17 mouse cellular contexts compared by ENCODE assay signal in genomic region chr2:30199984-30200383, GRCm38 (mm10). TPM values are rescaled to one million over a fixed set of nuclear protein-coding genes. Genes with fewer than 3 reads are reported as not detected.
A peak's percentile ranks its signal among the peaks of the same experiment; 100 is the strongest.
DNase-seq lines count a peak whose midpoint lies in the region; ATAC-seq and TF ChIP-seq lines count a peak whose summit lies in the region.
"Had no signal": no experiment of that assay in that cellular context is flagged by ENCODE, and none has a peak within 500 bp of the region (broad histone marks: within the 10 kb centered on the region; RNA-seq: fewer than 3 reads in every experiment).

No protein-coding gene starts in this region.

- peak overlapping the region; percentile 31; the same call in 1 of the 2 replicates for H3K27ac ChIP-seq in kidney, postnatal 0 days
- peak overlapping the region; percentile 75 for H3K27ac ChIP-seq in intestine, embryonic 15.5 days
- no peak overlapping the region for H3K27ac ChIP-seq in midbrain, embryonic 10.5 days (replicated peaks)
- H3K27ac ChIP-seq in hindbrain, embryonic 14.5 days, result no peak overlapping the region
- H3K27ac ChIP-seq: lung, embryonic 15.5 days; neural tube, embryonic 12.5 days had no signal

- peak; percentile 77 for DNase-seq in adrenal gland, adult 2 months
- DNase-seq in adrenal gland, adult 18-20 months (ENCODE audit: low spot score in 2 of 2), result no peak
- no peak for DNase-seq in kidney, postnatal 0 days (ENCODE audit: low spot score)
- DNase-seq in kidney, adult 11 months, result no peak
- peak; percentile 57 for DNase-seq in lung, postnatal 36 days
- DNase-seq in midbrain, embryonic 10.5 days (ENCODE audit: low spot score), result no peak
- DNase-seq in hindbrain, embryonic 14.5 days (ENCODE audit: low spot score), result no peak
- DNase-seq: cerebellum, adult 9-11 months; heart, adult 18-20 months; kidney, postnatal 10 days; spleen, adult 18-20 months; thymus, adult 2 months had no signal

- no peaks in the 10 kb centered on the region for H3K27me3 ChIP-seq in kidney, postnatal 0 days (ENCODE audit: insufficient read depth, low read length)
- no peaks in the 10 kb centered on the region for H3K27me3 ChIP-seq in intestine, embryonic 15.5 days (replicated peaks)
- no peaks in the 10 kb centered on the region for H3K27me3 ChIP-seq in midbrain, embryonic 10.5 days (ENCODE audit: low read depth, poor library complexity, severe bottlenecking)
- no peaks in the 10 kb centered on the region for H3K27me3 ChIP-seq in hindbrain, embryonic 14.5 days (ENCODE audit: control insufficient read depth, insufficient read depth, low read length)
- H3K27me3 ChIP-seq: lung, embryonic 15.5 days; neural tube, embryonic 12.5 days had no signal

- no peak overlapping the region for H3K4me2 ChIP-seq in kidney, postnatal 0 days (ENCODE audit: low read length)
- peak overlapping the region; percentile 12; the same call in 1 of the 2 replicates for H3K4me2 ChIP-seq in intestine, embryonic 15.5 days (replicated peaks)
- H3K4me2 ChIP-seq in hindbrain, embryonic 14.5 days (replicated peaks), result no peak overlapping the region
- H3K4me2 ChIP-seq: lung, embryonic 15.5 days; neural tube, embryonic 12.5 days had no signal

- no peaks in the 10 kb centered on the region for H3K9me3 ChIP-seq in kidney, postnatal 0 days (replicated peaks; ENCODE audit: low read length)
- no peaks in the 10 kb centered on the region for H3K9me3 ChIP-seq in intestine, embryonic 15.5 days
- H3K9me3 ChIP-seq in midbrain, embryonic 10.5 days (replicated peaks), result no peaks in the 10 kb centered on the region
- no peaks in the 10 kb centered on the region for H3K9me3 ChIP-seq in hindbrain, embryonic 14.5 days (ENCODE audit: control insufficient read depth, low read length)
- H3K9me3 ChIP-seq: lung, embryonic 15.5 days; neural tube, embryonic 12.5 days had no signal

- no peak overlapping the region for H3K4me3 ChIP-seq in kidney, postnatal 0 days (replicated peaks; ENCODE audit: low read depth, low read length)
- no peak overlapping the region for H3K4me3 ChIP-seq in intestine, embryonic 15.5 days (replicated peaks)
- no peak overlapping the region for H3K4me3 ChIP-seq in midbrain, embryonic 10.5 days
- no peak overlapping the region for H3K4me3 ChIP-seq in hindbrain, embryonic 14.5 days (replicated peaks; ENCODE audit: low read length)
- H3K4me3 ChIP-seq: erythroblast, embryonic 14.5 days; lung, embryonic 15.5 days; neural tube, embryonic 12.5 days had no signal

- no peak for TF ChIP-seq CTCF in kidney, postnatal 0 days (IDR thresholded peaks at IDR 0.05; ENCODE audit: low read depth)

- 0 out of 2 replicates have a peak, but pooled peaks have one; percentile 15 for ATAC-seq in kidney, postnatal 0 days (replicated peaks; ENCODE audit: low FRiP score, low read depth)
- peak; percentile 91 for ATAC-seq in intestine, embryonic 15.5 days
- ATAC-seq in hindbrain, embryonic 14.5 days (ENCODE audit: low FRiP score), result no peak
- ATAC-seq: midbrain, embryonic 16.5 days had no signal

- H3K4me1 ChIP-seq in kidney, postnatal 0 days (replicated peaks; ENCODE audit: insufficient read depth, low read length), result peaks cover 6% of the 10 kb centered on the region; the same call in 1 of the 2 replicates
- peaks cover 5% of the 10 kb centered on the region; the same call in 1 of the 2 replicates for H3K4me1 ChIP-seq in intestine, embryonic 15.5 days (replicated peaks)
- peaks cover 5% of the 10 kb centered on the region for H3K4me1 ChIP-seq in midbrain, embryonic 10.5 days
- H3K4me1 ChIP-seq in hindbrain, embryonic 14.5 days (replicated peaks; ENCODE audit: control insufficient read depth, insufficient read depth, low read length), result peaks cover 5% of the 10 kb centered on the region

- no peak overlapping the region for H3K9ac ChIP-seq in kidney, postnatal 0 days (ENCODE audit: low read depth, low read length)
- H3K9ac ChIP-seq in intestine, embryonic 15.5 days, result no peak overlapping the region
- H3K9ac ChIP-seq in hindbrain, embryonic 14.5 days, result no peak overlapping the region
- H3K9ac ChIP-seq: lung, embryonic 15.5 days; neural tube, embryonic 12.5 days had no signal

- WGBS in kidney, postnatal 0 days, result 32% methylated on average over 1 of the region's 1 CpGs
- WGBS in intestine, embryonic 15.5 days, result 58% methylated on average over 1 of the region's 1 CpGs
- 86% methylated on average over 1 of the region's 1 CpGs for WGBS in midbrain, embryonic 10.5 days
- WGBS in hindbrain, embryonic 14.5 days, result 83% methylated on average over 1 of the region's 1 CpGs

- H3K36me3 ChIP-seq in kidney, postnatal 0 days (ENCODE audit: insufficient read depth, low read length), result no peaks in the 10 kb centered on the region
- H3K36me3 ChIP-seq in intestine, embryonic 15.5 days, result no peaks in the 10 kb centered on the region
- 0 out of 2 replicates have a peak, but pooled peaks cover 2% of the 10 kb centered on the region for H3K36me3 ChIP-seq in midbrain, embryonic 10.5 days
- no peaks in the 10 kb centered on the region for H3K36me3 ChIP-seq in hindbrain, embryonic 14.5 days (replicated peaks; ENCODE audit: control insufficient read depth, insufficient read depth)
- H3K36me3 ChIP-seq: lung, embryonic 15.5 days; neural tube, embryonic 12.5 days had no signal

RNA-seq across cellular contexts. Expression of gene Kyat1, which starts 5.7 kb away (rescaled TPM):
- 10 to 100 TPM; 22.1 to 23.9 TPM for total RNA-seq in adrenal gland, adult 2 months (2021)
- 28.7 and 37.3 TPM in 2 replicates for polyA plus RNA-seq in adrenal gland, adult 2 months (2012; rRNA removed)
- 10 to 100 TPM; 18.2 to 26.3 TPM for total RNA-seq in adrenal gland, adult 18-20 months (2021)
- 22.7 and 22.9 TPM in 2 replicates for polyA plus RNA-seq in kidney, postnatal 0 days (2015; fragmentation: Nextera tagmentation; extraction: Ambion mirVana)
- polyA plus RNA-seq in intestine, embryonic 15.5 days (2015; fragmentation: Nextera tagmentation; extraction: Ambion mirVana), result 18.4 and 19.6 TPM in 2 replicates
- 8.3 and 10.6 TPM in 2 replicates for polyA plus RNA-seq in midbrain, embryonic 10.5 days (2016; fragmentation: Nextera tagmentation; extraction: Ambion mirVana)
- polyA plus RNA-seq in hindbrain, embryonic 14.5 days (2014; fragmentation: Nextera tagmentation; extraction: Ambion mirVana), result 13.9 and 16.0 TPM in 2 replicates

RNA-seq across cellular contexts. Expression of gene Spout1, which starts 21.7 kb away (rescaled TPM):
- total RNA-seq in adrenal gland, adult 2 months (2021), result 10 to 100 TPM; 18.7 to 23.6 TPM
- 28.5 and 36.4 TPM in 2 replicates for polyA plus RNA-seq in adrenal gland, adult 2 months (2012; rRNA removed)
- total RNA-seq in adrenal gland, adult 18-20 months (2021), result 10 to 100 TPM; 21.1 to 25.4 TPM
- polyA plus RNA-seq in kidney, postnatal 0 days (2015; fragmentation: Nextera tagmentation; extraction: Ambion mirVana), result 41.8 and 44.7 TPM in 2 replicates
- 59.9 and 62.9 TPM in 2 replicates for polyA plus RNA-seq in intestine, embryonic 15.5 days (2015; fragmentation: Nextera tagmentation; extraction: Ambion mirVana)
- polyA plus RNA-seq in midbrain, embryonic 10.5 days (2016; fragmentation: Nextera tagmentation; extraction: Ambion mirVana), result 88.5 and 89.0 TPM in 2 replicates
- polyA plus RNA-seq in hindbrain, embryonic 14.5 days (2014; fragmentation: Nextera tagmentation; extraction: Ambion mirVana), result 55.4 and 58.8 TPM in 2 replicates

RNA-seq across cellular contexts. Expression of gene Endog, which starts 28.7 kb away (rescaled TPM):
- total RNA-seq in adrenal gland, adult 2 months (2021), result 10 to 100 TPM; 29.2 to 42.5 TPM
- polyA plus RNA-seq in adrenal gland, adult 2 months (2012; rRNA removed), result 134 and 158 TPM in 2 replicates
- total RNA-seq in adrenal gland, adult 18-20 months (2021), result 10 to 100 TPM; 34.0 to 40.6 TPM
- polyA plus RNA-seq in kidney, postnatal 0 days (2015; fragmentation: Nextera tagmentation; extraction: Ambion mirVana), result 53.5 and 58.2 TPM in 2 replicates
- polyA plus RNA-seq in intestine, embryonic 15.5 days (2015; fragmentation: Nextera tagmentation; extraction: Ambion mirVana), result 40.9 and 41.9 TPM in 2 replicates
- 16.9 and 18.6 TPM in 2 replicates for polyA plus RNA-seq in midbrain, embryonic 10.5 days (2016; fragmentation: Nextera tagmentation; extraction: Ambion mirVana)
- 29.8 and 31.0 TPM in 2 replicates for polyA plus RNA-seq in hindbrain, embryonic 14.5 days (2014; fragmentation: Nextera tagmentation; extraction: Ambion mirVana)

RNA-seq across cellular contexts. Expression of gene Lrrc8a, which starts 37.5 kb away (rescaled TPM):
- total RNA-seq in adrenal gland, adult 2 months (2021), result 10 to 100 TPM; 59.3 to 65.7 TPM
- 40.5 and 44.8 TPM in 2 replicates for polyA plus RNA-seq in adrenal gland, adult 2 months (2012; rRNA removed)
- 10 to 100 TPM; 61.9 to 64.7 TPM for total RNA-seq in adrenal gland, adult 18-20 months (2021)
- 50.2 and 51.3 TPM in 2 replicates for polyA plus RNA-seq in kidney, postnatal 0 days (2015; fragmentation: Nextera tagmentation; extraction: Ambion mirVana)
- polyA plus RNA-seq in intestine, embryonic 15.5 days (2015; fragmentation: Nextera tagmentation; extraction: Ambion mirVana), result 37.0 and 37.7 TPM in 2 replicates
- polyA plus RNA-seq in midbrain, embryonic 10.5 days (2016; fragmentation: Nextera tagmentation; extraction: Ambion mirVana), result 40.8 and 43.7 TPM in 2 replicates
- 57.9 and 58.6 TPM in 2 replicates for polyA plus RNA-seq in hindbrain, embryonic 14.5 days (2014; fragmentation: Nextera tagmentation; extraction: Ambion mirVana)

RNA-seq across cellular contexts. Expression of gene Gm28035, which starts 40.4 kb away (rescaled TPM):
- total RNA-seq in adrenal gland, adult 2 months (2021), result 1 to 10 TPM in 1 of 2 experiments, under 1 TPM in 1; 0.97 to 1.9 TPM
- polyA plus RNA-seq in adrenal gland, adult 2 months (2012; rRNA removed), result 14.0 and 15.0 TPM in 2 replicates
- total RNA-seq in adrenal gland, adult 18-20 months (2021), result 1 to 10 TPM; 1.4 to 2.3 TPM
- polyA plus RNA-seq in kidney, postnatal 0 days (2015; fragmentation: Nextera tagmentation; extraction: Ambion mirVana), result 0.20 and 0.29 TPM in 2 replicates
- polyA plus RNA-seq in intestine, embryonic 15.5 days (2015; fragmentation: Nextera tagmentation; extraction: Ambion mirVana), result 0.21 and 0.29 TPM in 2 replicates
- polyA plus RNA-seq in midbrain, embryonic 10.5 days (2016; fragmentation: Nextera tagmentation; extraction: Ambion mirVana), result 0.10 TPM in 2 replicates
- polyA plus RNA-seq in hindbrain, embryonic 14.5 days (2014; fragmentation: Nextera tagmentation; extraction: Ambion mirVana), result 0.07 and 0.17 TPM in 2 replicates
- polyA plus RNA-seq: erythroblast, embryonic 14.5 days had no signal

Comparison
In these comparisons a context has a peak if more than half of its experiments do, and no peak if none do; other contexts are left out.
1. DNase-seq: peak in adrenal gland, adult 2 months (single experiment) and lung, postnatal 36 days (single experiment); none in adrenal gland, adult 18-20 months (0 of 2), kidney, postnatal 0 days (single experiment), kidney, adult 11 months (single experiment), midbrain, embryonic 10.5 days (single experiment) and hindbrain, embryonic 14.5 days (single experiment).
2. H3K27ac ChIP-seq: peak in kidney, postnatal 0 days (single experiment) and intestine, embryonic 15.5 days (single experiment); none in midbrain, embryonic 10.5 days (single experiment) and hindbrain, embryonic 14.5 days (single experiment).